Mouse (Mus musculus): Measurements from ENCODE around the gene Npy2r.

The Npy2r gene

GRCm38 (mm10) chr3:82547908-82548721 lies at the start of gene Npy2r:
Gene Npy2r, minus strand, starts transcription at chr3:82548084.
- DNase-seq (ENCODE audit: low spot score in 2 of 2): peak in 1 of 2 experiments; percentile 2

DNA sequence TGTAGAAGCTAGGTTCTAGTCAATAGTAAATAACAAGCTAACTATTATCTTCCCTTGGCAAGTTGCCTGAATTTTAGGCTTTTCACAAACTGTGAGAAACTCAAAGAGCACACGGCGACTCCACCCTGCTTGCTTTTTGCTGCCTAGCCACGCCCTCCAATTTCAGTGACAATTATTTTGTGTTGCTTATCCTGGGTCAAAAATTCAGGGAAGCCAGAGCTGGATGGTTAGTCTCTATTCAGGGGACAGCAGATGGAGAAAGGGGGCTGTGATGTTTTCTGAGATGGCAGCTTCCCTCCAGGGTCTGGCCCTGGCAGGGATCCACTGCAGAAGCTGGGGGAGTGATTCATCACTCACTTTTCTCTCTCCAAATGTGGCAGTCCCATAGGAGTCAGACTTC lies 9.9 kb upstream of the Npy2r start:
- no peak for DNase-seq (ENCODE audit: low spot score in 2 of 2)

DNA sequence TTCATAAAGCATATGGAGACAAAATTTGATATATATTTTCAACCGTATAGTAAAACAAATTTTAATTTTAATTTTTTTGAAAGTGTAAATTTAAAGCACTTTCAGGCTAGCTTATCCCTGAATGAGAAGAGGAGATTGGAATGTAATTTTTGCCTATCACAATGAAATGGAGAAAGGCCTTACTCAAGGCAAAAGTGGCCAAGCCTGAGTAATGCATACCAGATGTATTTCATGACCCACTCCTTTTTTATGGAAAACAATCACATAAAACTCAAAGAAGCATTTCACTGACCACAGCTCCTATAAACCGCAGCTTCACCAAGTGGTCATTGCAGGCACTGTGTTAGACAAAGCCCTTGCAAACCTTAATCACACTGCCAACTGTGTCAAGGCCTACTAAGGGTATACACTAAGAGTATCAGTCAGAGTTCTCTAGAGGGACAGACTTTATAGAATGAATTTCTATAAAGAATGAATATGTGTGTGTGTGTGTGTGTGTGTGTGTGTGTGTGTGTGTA lies 8.5 kb upstream of the Npy2r start:
- no peak for DNase-seq (ENCODE audit: low spot score in 2 of 2)

DNA sequence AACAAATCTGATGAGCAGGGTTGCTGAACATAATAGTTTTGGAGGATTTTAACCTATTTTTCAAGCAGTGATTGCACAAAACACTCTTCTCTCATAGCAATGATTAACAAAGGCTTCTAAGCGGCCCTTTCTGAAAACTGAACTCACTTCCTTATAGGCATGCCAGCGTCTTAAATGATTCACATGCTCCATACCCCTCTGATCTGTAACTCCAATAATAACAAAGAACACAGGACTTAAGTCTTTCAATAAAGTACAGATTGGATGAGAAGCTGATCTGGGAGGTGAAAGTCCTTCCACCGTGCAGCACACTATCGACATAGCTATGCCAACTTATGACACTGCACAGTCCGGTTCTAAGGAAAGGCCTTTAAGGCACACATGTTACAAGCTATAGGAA lies 2.0 kb upstream of the Npy2r start:
- no peak for DNase-seq (ENCODE audit: low spot score in 2 of 2)

- no peak for DNase-seq (ENCODE audit: low spot score in 2 of 2)
Observed at GRCm38 (mm10) chr3:82548753-82549152, 869 bp upstream of the Npy2r start.

DNA sequence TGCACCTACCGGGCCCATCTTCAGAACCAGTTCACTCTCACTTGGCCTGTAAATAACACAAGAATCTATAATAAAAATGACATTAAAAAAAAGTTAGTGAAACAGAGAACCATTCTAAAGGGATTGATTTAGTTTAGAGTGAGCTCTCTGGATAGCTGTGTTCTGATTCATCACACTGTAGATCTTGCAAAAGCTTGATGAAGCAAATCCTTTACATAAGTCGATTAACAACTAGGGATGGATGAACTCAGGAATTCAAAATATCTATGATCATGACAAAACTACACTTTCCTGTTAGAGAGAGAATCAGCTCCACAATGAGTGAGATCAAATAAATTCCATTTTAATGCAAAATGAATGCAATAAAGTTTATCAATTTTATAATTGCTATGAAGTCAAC lies 6.4 kb downstream of the Npy2r start:
- no peak for DNase-seq (ENCODE audit: low spot score in 2 of 2)

DNA sequence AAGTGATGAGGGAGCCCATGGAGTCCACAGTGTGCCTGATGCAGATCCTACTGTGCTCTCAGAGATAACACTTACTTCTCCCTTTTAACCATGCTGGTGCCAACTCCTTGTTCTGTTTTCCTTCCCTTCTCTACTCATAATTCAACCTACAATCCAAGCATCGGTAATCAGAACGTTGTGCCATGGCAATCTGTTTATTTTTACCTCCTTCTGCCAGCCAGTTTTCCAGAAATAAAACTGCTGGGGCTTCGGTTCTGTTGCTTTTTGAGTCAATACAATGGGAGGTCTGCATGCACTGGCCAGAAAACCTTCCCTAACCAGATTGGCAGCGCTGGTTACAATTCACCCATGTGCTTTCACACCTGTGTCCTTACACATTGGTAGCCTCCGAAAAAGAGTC lies 7.9 kb downstream of the Npy2r start:
- no peak for DNase-seq (ENCODE audit: low spot score in 2 of 2)

- DNase-seq (ENCODE audit: low spot score in 2 of 2): no peak
Observed at GRCm38 (mm10) chr3:82524792-82525191, 23.1 kb downstream of the Npy2r start.

DNA sequence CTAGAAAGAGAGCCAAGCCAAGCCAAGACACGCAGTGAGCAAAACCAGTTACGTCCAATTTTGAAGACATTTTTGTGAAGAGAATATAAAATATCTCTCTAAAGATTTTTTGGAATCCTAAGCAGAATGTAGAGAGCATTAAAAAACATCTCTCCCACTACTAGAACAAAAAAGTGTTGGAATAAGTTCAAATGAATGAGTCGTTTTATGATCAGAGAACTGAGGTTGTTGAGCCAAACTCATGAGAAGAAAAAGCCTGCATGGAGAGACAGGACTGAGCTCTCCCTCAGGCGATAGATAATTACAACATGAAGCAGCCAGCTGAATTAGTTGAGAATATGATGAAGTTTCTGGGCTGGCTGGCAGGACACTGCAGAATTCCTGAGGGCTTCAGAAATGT lies 49.9 kb downstream of the Npy2r start:
- DNase-seq (ENCODE audit: low spot score in 2 of 2): no peak

Measured in urinary bladder, adult 18-20 months (tissue).